In genomic region chr10:70398224-70398623, GRCm38 (mm10) we compare ENCODE assay signal across 21 mouse cellular contexts. TPM values are rescaled to one million over a fixed set of nuclear protein-coding genes. Genes with fewer than 3 reads are reported as not detected.
DNase-seq lines count a peak whose midpoint lies in the region; ATAC-seq and TF ChIP-seq lines count a peak whose summit lies in the region.
"Had no signal": no experiment of that assay in that cellular context is flagged by ENCODE, and none has a peak within 500 bp of the region (broad histone marks: within the 10 kb centered on the region; RNA-seq: fewer than 3 reads in every experiment).

No protein-coding gene starts in this region.

- 64% methylated on average over 6 of the region's 6 CpGs for WGBS in forebrain, embryonic 16.5 days
- 88% methylated on average over 6 of the region's 6 CpGs for WGBS in forebrain, embryonic 12.5 days
- WGBS in midbrain, embryonic 15.5 days: 74% methylated on average over 6 of the region's 6 CpGs

- no peak overlapping the region for H3K9ac ChIP-seq in forebrain, embryonic 16.5 days (replicated peaks; ENCODE audit: low read depth, low read length)
- no peak overlapping the region for H3K9ac ChIP-seq in forebrain, embryonic 12.5 days
- no peak overlapping the region for H3K9ac ChIP-seq in midbrain, embryonic 15.5 days
- H3K9ac ChIP-seq: liver, embryonic 12.5 days; midbrain, embryonic 13.5 days; neural tube, embryonic 15.5 days had no signal

- peaks cover 13% of the 10 kb centered on the region for H3K9me3 ChIP-seq in forebrain, embryonic 16.5 days (ENCODE audit: control insufficient read depth, low read length)
- H3K9me3 ChIP-seq in forebrain, embryonic 12.5 days: peaks cover 18% of the 10 kb centered on the region
- peaks cover 13% of the 10 kb centered on the region for H3K9me3 ChIP-seq in midbrain, embryonic 15.5 days

- peak; percentile 64 to 67 for DNase-seq in right cerebral cortex, adult 2 months (ENCODE audit: low spot score in 2 of 2)
- no peak for DNase-seq in right cerebral cortex, postnatal 4 days
- peak; percentile 37 to 44 for DNase-seq in left cerebral cortex, adult 2 months (ENCODE audit: extremely low spot score in 1 of 2, low spot score in 2 of 2)
- DNase-seq in cerebellum, postnatal 10 days: no peak
- DNase-seq: B cell, adult 2 months; cerebellum, adult 9-10 months; gastrocnemius, postnatal 14 days; kidney, adult 2 months; kidney, postnatal 36 days; thymus, postnatal 14 days had no signal

- H3K4me3 ChIP-seq in forebrain, embryonic 16.5 days (replicated peaks; ENCODE audit: low read length): no peak overlapping the region
- no peak overlapping the region for H3K4me3 ChIP-seq in forebrain, embryonic 12.5 days (replicated peaks)
- H3K4me3 ChIP-seq in left cerebral cortex, adult 2 months: no peak overlapping the region
- no peak overlapping the region for H3K4me3 ChIP-seq in midbrain, embryonic 15.5 days
- H3K4me3 ChIP-seq: hindbrain, embryonic 10.5 days; liver, embryonic 12.5 days; midbrain, embryonic 13.5 days; myocyte; neural tube, embryonic 15.5 days had no signal

- no peak overlapping the region for H3K27ac ChIP-seq in forebrain, embryonic 16.5 days (ENCODE audit: low read length)
- no peak overlapping the region for H3K27ac ChIP-seq in forebrain, embryonic 12.5 days
- H3K27ac ChIP-seq in left cerebral cortex, adult 2 months: peak overlapping the region; percentile 55; the same call in 1 of the 2 replicates
- H3K27ac ChIP-seq in midbrain, embryonic 15.5 days: no peak overlapping the region
- H3K27ac ChIP-seq: hindbrain, embryonic 10.5 days; liver, embryonic 12.5 days; midbrain, embryonic 13.5 days; neural tube, embryonic 15.5 days had no signal

- intact Hi-C loops in left cerebral cortex, adult 2 months (cut with DNase I): no loop called here

- no peaks in the 10 kb centered on the region for H3K36me3 ChIP-seq in forebrain, embryonic 16.5 days (ENCODE audit: control insufficient read depth, insufficient read depth)
- H3K36me3 ChIP-seq in forebrain, embryonic 12.5 days (replicated peaks): no peaks in the 10 kb centered on the region
- no peaks in the 10 kb centered on the region for H3K36me3 ChIP-seq in midbrain, embryonic 15.5 days (replicated peaks)
- H3K36me3 ChIP-seq: hindbrain, embryonic 10.5 days; liver, embryonic 12.5 days; midbrain, embryonic 13.5 days; neural tube, embryonic 15.5 days had no signal

- no peaks in the 10 kb centered on the region for H3K4me1 ChIP-seq in forebrain, embryonic 16.5 days (replicated peaks; ENCODE audit: control insufficient read depth, insufficient read depth, low read length)
- H3K4me1 ChIP-seq in forebrain, embryonic 12.5 days: no peaks in the 10 kb centered on the region
- no peaks in the 10 kb centered on the region for H3K4me1 ChIP-seq in midbrain, embryonic 15.5 days
- H3K4me1 ChIP-seq: hindbrain, embryonic 10.5 days; liver, embryonic 12.5 days; midbrain, embryonic 13.5 days; neural tube, embryonic 15.5 days had no signal

- no peak overlapping the region for H3K4me2 ChIP-seq in forebrain, embryonic 16.5 days (ENCODE audit: low read length)
- H3K4me2 ChIP-seq in forebrain, embryonic 12.5 days: no peak overlapping the region
- H3K4me2 ChIP-seq in midbrain, embryonic 15.5 days: no peak overlapping the region
- H3K4me2 ChIP-seq: liver, embryonic 12.5 days; midbrain, embryonic 13.5 days; neural tube, embryonic 15.5 days had no signal

- peak; percentile 58; the same call in 1 of the 2 replicates for ATAC-seq in forebrain, embryonic 16.5 days
- ATAC-seq in forebrain, embryonic 12.5 days (ENCODE audit: low FRiP score): no peak
- ATAC-seq in midbrain, embryonic 15.5 days (replicated peaks): no peak
- ATAC-seq: activated CD4-positive, CD25-positive, alpha-beta regulatory T cell, adult 4 months; liver, embryonic 12.5 days; midbrain, embryonic 13.5 days; Patski had no signal

- no peaks in the 10 kb centered on the region for H3K27me3 ChIP-seq in forebrain, embryonic 16.5 days (replicated peaks; ENCODE audit: control insufficient read depth, insufficient read depth, low read length)
- no peaks in the 10 kb centered on the region for H3K27me3 ChIP-seq in forebrain, embryonic 12.5 days
- no peaks in the 10 kb centered on the region for H3K27me3 ChIP-seq in midbrain, embryonic 15.5 days (replicated peaks)
- H3K27me3 ChIP-seq: liver, embryonic 12.5 days; midbrain, embryonic 13.5 days; neural tube, embryonic 15.5 days; Patski had no signal

- no peak for TF ChIP-seq CTCF in left cerebral cortex, adult 2 months (IDR thresholded peaks at IDR 0.05)

RNA-seq across cellular contexts. Expression of gene Fam13c, which starts 42.1 kb away (rescaled TPM):
- 27.7 and 27.8 TPM in 2 replicates for polyA plus RNA-seq in forebrain, embryonic 16.5 days (2015; fragmentation: Nextera tagmentation; extraction: Ambion mirVana)
- 17.7 and 19.1 TPM in 2 replicates for polyA plus RNA-seq in forebrain, embryonic 12.5 days (2016; fragmentation: Nextera tagmentation; extraction: Ambion mirVana)
- total RNA-seq in left cerebral cortex, adult 2 months (2021): 10 to 100 TPM; 56.5 to 69.2 TPM
- polyA plus RNA-seq in midbrain, embryonic 15.5 days (2015; fragmentation: Nextera tagmentation; extraction: Ambion mirVana): 31.1 and 36.0 TPM in 2 replicates
- total RNA-seq: megakaryocyte progenitor cell, adult 5-6 weeks had no signal
- polyA plus RNA-seq: activated CD4-positive, CD25-positive, alpha-beta regulatory T cell, adult 4 months had no signal

Comparison
In these comparisons a context has a peak if more than half of its experiments do, and no peak if none do; other contexts are left out.
1. DNase-seq: peak in right cerebral cortex, adult 2 months (2 of 2) and left cerebral cortex, adult 2 months (2 of 2); none in right cerebral cortex, postnatal 4 days (single experiment) and cerebellum, postnatal 10 days (0 of 2).